Mouse (Mus musculus): Measurements from ENCODE around the gene Ifna14. TPM values are rescaled to one million over a fixed set of nuclear protein-coding genes. Genes with fewer than 3 reads are reported as not detected.

Gene Ifna14
- total RNA-seq, 2 experiments from 2014 or later = not detected

Other genes starting within 250 kb of the Ifna14 start
- 1 to 10 TPM; 6.5 to 8.4 TPM for gene Hacd4, start 132.9 kb downstream of the Ifna14 start, total RNA-seq (2021)
- not detected for gene Ifnb1, start 49.0 kb downstream of the Ifna14 start, total RNA-seq (2021)
- gene Ifna15, start 13.6 kb downstream of the Ifna14 start, total RNA-seq (2021) = not detected
- gene Ifna9, start 20.6 kb upstream of the Ifna14 start, total RNA-seq (2021) = not detected
- not detected for gene Ifna12, start 31.6 kb upstream of the Ifna14 start, total RNA-seq (2021)
- not detected for gene C87499, start 62.6 kb upstream of the Ifna14 start, total RNA-seq (2021)
- not detected for gene Ifna13, start 72.7 kb upstream of the Ifna14 start, total RNA-seq (2021)
- not detected for gene Ifna16, start 105.1 kb upstream of the Ifna14 start, total RNA-seq (2021)
- gene Ifna2, start 112.1 kb upstream of the Ifna14 start, total RNA-seq (2021) = not detected
- not detected for gene Ifnab, start 119.6 kb upstream of the Ifna14 start, total RNA-seq (2021)
- under 1 TPM; 0.31 to 0.48 TPM for gene Gm26566, start 150.0 kb upstream of the Ifna14 start, total RNA-seq (2021)
- 10 to 100 TPM; 85.2 to 88.5 TPM for gene Klhl9, start 150.7 kb upstream of the Ifna14 start, total RNA-seq (2021)
- gene Gm13271, start 183.1 kb upstream of the Ifna14 start, total RNA-seq (2021) = not detected
- gene Gm13283, start 188.3 kb upstream of the Ifna14 start, total RNA-seq (2021) = not detected
- not detected for gene Gm13290, start 202.0 kb upstream of the Ifna14 start, total RNA-seq (2021)
- not detected for gene Gm13289, start 205.1 kb upstream of the Ifna14 start, total RNA-seq (2021)
- not detected for gene Gm13272, start 208.1 kb upstream of the Ifna14 start, total RNA-seq (2021)
- gene Ifnz, start 210.3 kb upstream of the Ifna14 start, total RNA-seq (2021) = not detected
- gene Gm13276, start 213.9 kb upstream of the Ifna14 start, total RNA-seq (2021) = not detected
- gene Gm13277, start 216.8 kb upstream of the Ifna14 start, total RNA-seq (2021) = not detected
- gene Gm13278, start 219.8 kb upstream of the Ifna14 start, total RNA-seq (2021) = not detected
- gene Gm13275, start 222.7 kb upstream of the Ifna14 start, total RNA-seq (2021) = not detected
- not detected for gene Gm13279, start 225.6 kb upstream of the Ifna14 start, total RNA-seq (2021)
- under 1 TPM in 1 of 2 experiments, not detected in 1; 0.50 TPM for gene Gm13285, start 227.9 kb upstream of the Ifna14 start, total RNA-seq (2021)
- gene Gm13287, start 231.5 kb upstream of the Ifna14 start, total RNA-seq (2021) = not detected
- not detected for gene Gm13288, start 233.7 kb upstream of the Ifna14 start, total RNA-seq (2021)
- not detected for gene Ifna7, start 244.4 kb upstream of the Ifna14 start, total RNA-seq (2021)
- not detected for gene Ifna11, start 248.2 kb upstream of the Ifna14 start, total RNA-seq (2021)

All from adrenal gland, postnatal 4 days (tissue).